Mouse (Mus musculus) G1E (cell line): ENCODE measurements at regions not wholly inside any gene's neighbourhood (a gene's known extent, or its start where the extent isn't known, plus 50 kb on each side); places are given as distances from the start of the nearest gene placed in this dataset.

ENCODE experiments used
- ATAC-seq: 2 replicates; pipeline ENCODE4 v1.8.0; 2016; ENCODE audit warnings: mild to moderate bottlenecking; ENCODE audit not compliant: insufficient number of reproducible peaks, poor library complexity, low FRiP score, severe bottlenecking; ENCODE audit errors: extremely low read depth
- DNase-seq: peaks from one replicate; pipeline ENCODE4 v3.0.0; 2012; ENCODE audit warnings: low spot score
- H3K27me3 ChIP-seq: 2 replicates; pipeline ENCODE4 v1.6.1; 2012; ENCODE audit warnings: mild to moderate bottlenecking, low read length, inconsistent platforms; ENCODE audit not compliant: insufficient read depth
- H3K36me3 ChIP-seq: replicated peaks from 2 replicates; pipeline ENCODE3; 2012; ENCODE audit warnings: mild to moderate bottlenecking, inconsistent platforms
- H3K4me1 ChIP-seq: 2 replicates; pipeline ENCODE4 v1.6.1; 2012; ENCODE audit warnings: low read depth, low read length, inconsistent platforms, mixed read lengths; ENCODE audit not compliant: insufficient read depth
- H3K4me3 ChIP-seq: 2 replicates; pipeline ENCODE4 v1.5.1; 2012; ENCODE audit warnings: low read depth, mild to moderate bottlenecking, inconsistent platforms, low read length, moderate library complexity, mixed read lengths
- H3K9me3 ChIP-seq: replicated peaks from 2 replicates; pipeline ENCODE4 v1.6.1; 2012; ENCODE audit warnings: inconsistent platforms
- CTCF ChIP-seq: IDR thresholded peaks from 2 replicates; pipeline ENCODE4 v1.5.1; 2012; ENCODE audit warnings: low read depth, low read length, inconsistent platforms, mixed read lengths
- GATA1 ChIP-seq: IDR thresholded peaks from 2 replicates; pipeline ENCODE4 v1.6.1; 2012; ENCODE audit warnings: borderline replicate concordance, low read length, inconsistent platforms, mixed read lengths
- GATA2 ChIP-seq: IDR thresholded peaks from 2 replicates; pipeline ENCODE4 v1.6.1; 2012; ENCODE audit warnings: low read depth, low read length, inconsistent platforms, borderline replicate concordance
- POLR2AphosphoS5 ChIP-seq: IDR thresholded peaks from 2 replicates; pipeline ENCODE4 v1.6.1; 2012; ENCODE audit warnings: low read depth, low read length, inconsistent platforms; ENCODE audit not compliant: insufficient replicate concordance
- TAL1 ChIP-seq: conservative IDR thresholded peaks from 2 replicates; pipeline ENCODE4 v1.6.1; 2012; ENCODE audit warnings: low read depth, low read length, inconsistent platforms, mixed read lengths

GRCm38 (mm10) chr9:79525000-79525399, 193.6 kb downstream of the Col12a1 start:
- no peak for TF ChIP-seq CTCF
- no peak for TF ChIP-seq GATA1
- no peak for TF ChIP-seq POLR2AphosphoS5
- TF ChIP-seq GATA2, result no peak
- no peak for TF ChIP-seq TAL1
- ATAC-seq, result no peak
- no peaks in the 10 kb centered on the region for H3K9me3 ChIP-seq
- H3K27me3 ChIP-seq, result no peaks in the 10 kb centered on the region
- DNase-seq, result no peak
- H3K36me3 ChIP-seq, result no peaks in the 10 kb centered on the region
- no peak overlapping the region for H3K4me3 ChIP-seq
- H3K4me1 ChIP-seq, result no peaks in the 10 kb centered on the region

DNA sequence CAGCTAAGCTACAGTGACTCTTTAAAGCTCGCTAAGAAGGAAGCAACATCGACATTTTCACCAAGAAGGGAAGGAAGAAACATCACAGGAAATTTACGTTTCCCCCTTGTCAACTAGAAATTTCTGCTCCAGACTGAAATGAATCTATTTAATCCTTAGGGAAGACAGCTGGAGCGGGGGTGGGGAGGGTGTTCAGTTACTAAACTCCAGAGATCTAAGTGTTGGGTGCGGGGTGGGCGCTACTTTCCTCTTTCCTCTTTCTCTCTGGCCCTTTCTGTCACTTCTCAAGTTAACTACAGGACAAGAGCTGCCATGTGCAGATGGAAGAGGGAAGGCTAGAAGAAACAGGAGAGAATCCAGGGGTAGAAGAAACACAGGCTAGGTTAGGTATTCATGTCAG, 192.2 kb downstream of the Col12a1 start:
- H3K4me1 ChIP-seq, result no peaks in the 10 kb centered on the region
- H3K9me3 ChIP-seq, result no peaks in the 10 kb centered on the region

GRCm38 (mm10) chr9:79527331-79527730, 191.3 kb downstream of the Col12a1 start:
- Histone ChIP-seq H3K9me3 (no peaks in the 10 kb centered on the region), H3K36me3 (no peaks in the 10 kb centered on the region), H3K27me3 (no peaks in the 10 kb centered on the region), H3K4me3 (no peak overlapping the region), H3K4me1 (no peaks in the 10 kb centered on the region)
- ATAC-seq, result no peak
- no peak for DNase-seq
- TF ChIP-seq POLR2AphosphoS5 (no peak), TAL1 (no peak), GATA1 (no peak), GATA2 (no peak)

More for the DNA sequence above, 192.2 kb downstream of the Col12a1 start:
- H3K4me3 ChIP-seq, result no peak overlapping the region
- TF ChIP-seq GATA2 (no peak), CTCF (no peak), POLR2AphosphoS5 (no peak), GATA1 (no peak)
- no peak for ATAC-seq
- no peaks in the 10 kb centered on the region for H3K36me3 ChIP-seq
- DNase-seq, result no peak
- H3K27me3 ChIP-seq, result no peaks in the 10 kb centered on the region
